Mouse (Mus musculus) forebrain, postnatal 0 days (tissue): ENCODE measurements around the gene Rif1. TPM values are rescaled to one million over a fixed set of nuclear protein-coding genes. Genes with fewer than 3 reads are reported as not detected.

Source experiments
- ATAC-seq: fragments of 200-750 bp; cut with Nextera tagmentation; 2 replicates; pipeline ENCODE4 v1.8.0; 2017; ENCODE audit warnings: mild to moderate bottlenecking, moderate library complexity
- DNase-seq: peaks from one replicate; pipeline ENCODE4 v3.0.0-alpha.2; 2015
- H3K27ac ChIP-seq: fragments of 300-500 bp; sonication (generic); 2 replicates; pipeline ENCODE4 v1.5.1; 2014; ENCODE audit warnings: low read depth, mild to moderate bottlenecking, antibody characterized with exemption, low read length, moderate library complexity, mixed read lengths
- H3K27me3 ChIP-seq: fragments of 300-500 bp; sonication (generic); 2 replicates; pipeline ENCODE4 v1.6.1; 2014; ENCODE audit warnings: mild to moderate bottlenecking, low read length, mixed read lengths; ENCODE audit not compliant: insufficient read depth
- H3K36me3 ChIP-seq: fragments of 300-500 bp; sonication (generic); 2 replicates; pipeline ENCODE4 v1.6.1; 2014; ENCODE audit warnings: mild to moderate bottlenecking, moderate library complexity; ENCODE audit not compliant: insufficient read depth
- H3K4me1 ChIP-seq: fragments of 300-500 bp; sonication (generic); 2 replicates; pipeline ENCODE4 v1.6.1; 2014; ENCODE audit warnings: antibody characterized with exemption; ENCODE audit not compliant: insufficient read depth
- H3K4me2 ChIP-seq: fragments of 300-500 bp; sonication (generic); 2 replicates; pipeline ENCODE4 v1.6.1; 2014; ENCODE audit warnings: low read depth, mild to moderate bottlenecking, moderate library complexity
- H3K4me3 ChIP-seq: fragments of 300-500 bp; sonication (generic); 2 replicates; pipeline ENCODE4 v1.5.1; 2014; ENCODE audit warnings: low read depth, low read length, mixed read lengths
- H3K9ac ChIP-seq: fragments of 300-500 bp; sonication (generic); 2 replicates; pipeline ENCODE4 v1.6.1; 2014; ENCODE audit warnings: mild to moderate bottlenecking
- H3K9me3 ChIP-seq: fragments of 300-500 bp; sonication (generic); 2 replicates; pipeline ENCODE4 v1.6.1; 2016; ENCODE audit warnings: low read length
- CTCF ChIP-seq: sonication (generic); IDR thresholded peaks from 2 replicates; pipeline ENCODE4 v1.5.1; 2016; ENCODE audit warnings: antibody characterized with exemption, control low read depth, low read depth
- WGBS: fragments of 180-500 bp; shearing (Covaris S2); extraction: QIAGEN DNeasy Blood & Tissue Kit; methylation state at CpG from one replicate; pipeline ENCODE4 v1.1.7; 2014; 5-methylcytosine and 5-hydroxymethylcytosine counted together
- polyA plus RNA-seq: library from polyadenylated mRNA; unstranded; fragments of >200 nt; fragmentation: Nextera tagmentation; extraction: Ambion mirVana; gene quantifications from 2 replicates; pipeline ENCODE4 v1.2.1, GENCODE M21; 2015
- total RNA-seq: library from RNA; depleted of rRNA; stranded (reverse); fragments of >200 nt; gene quantifications from 2 replicates; pipeline ENCODE4 v1.2.3, GENCODE M21; 2014; rRNA removed

Gene Rif1
- total and polyA plus RNA-seq, 2 experiments from 2014 or later, result 9.3 to 28.9 TPM

DNA sequence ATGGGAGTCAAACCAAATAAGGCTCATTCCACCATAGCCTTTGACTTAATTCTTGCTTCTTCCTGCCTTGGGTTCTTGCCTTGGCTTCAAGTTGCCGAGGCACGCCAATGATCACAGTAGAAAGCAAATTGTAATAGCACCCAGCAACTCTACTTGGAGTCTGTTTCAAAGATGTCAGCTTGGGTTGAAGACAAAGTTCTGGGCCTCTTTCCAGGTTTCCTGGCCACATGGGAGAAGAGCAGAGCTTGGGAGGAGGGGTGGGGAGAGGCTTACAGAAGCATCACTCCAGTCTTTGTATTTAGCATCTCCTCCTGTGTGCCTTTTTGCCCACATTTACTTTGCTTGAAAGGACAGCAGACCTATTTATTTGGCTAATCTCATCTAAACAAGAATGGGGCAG lies 60.7 kb downstream of the Rif1 start:
- Histone ChIP-seq H3K9ac (no peak overlapping the region), H3K27ac (no peak overlapping the region), H3K9me3 (no peaks in the 10 kb centered on the region), H3K4me1 (no peaks in the 10 kb centered on the region), H3K36me3 (no peaks in the 10 kb centered on the region), H3K4me2 (no peak overlapping the region), H3K4me3 (no peak overlapping the region), H3K27me3 (no peaks in the 10 kb centered on the region)
- no peak for TF ChIP-seq CTCF
- WGBS, result 79% methylated on average over 2 of the region's 2 CpGs
- ATAC-seq (peak; percentile 66), DNase-seq (peak; percentile 33)

DNA sequence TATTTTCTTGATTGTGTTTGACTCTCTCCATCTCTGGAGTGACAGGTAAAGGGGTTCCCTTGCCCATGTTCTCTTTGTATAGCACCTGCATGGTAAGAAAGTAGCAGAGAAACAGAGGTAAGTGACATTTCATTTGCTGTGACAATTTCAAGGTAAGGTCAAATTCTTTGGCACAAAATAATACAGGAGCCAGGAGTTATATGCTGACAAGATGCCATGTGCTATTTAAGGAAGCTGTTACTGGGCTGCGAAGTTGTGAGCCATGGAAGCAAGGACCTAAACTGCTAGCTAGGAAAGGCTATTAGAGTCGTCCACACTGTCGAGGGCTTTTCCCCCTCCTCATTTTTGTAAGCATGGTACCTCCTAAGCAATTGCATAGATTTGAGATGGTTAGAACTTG lies 80.4 kb downstream of the Rif1 start:
- Histone ChIP-seq H3K9me3 (no peaks in the 10 kb centered on the region), H3K27ac (no peak overlapping the region), H3K9ac (no peak overlapping the region), H3K4me1 (no peaks in the 10 kb centered on the region), H3K4me3 (no peak overlapping the region), H3K36me3 (no peaks in the 10 kb centered on the region), H3K27me3 (no peaks in the 10 kb centered on the region), H3K4me2 (no peak overlapping the region)
- 70% methylated on average over 3 of the region's 3 CpGs for WGBS
- ATAC-seq, result no peak
- no peak for TF ChIP-seq CTCF
- no peak for DNase-seq

DNA sequence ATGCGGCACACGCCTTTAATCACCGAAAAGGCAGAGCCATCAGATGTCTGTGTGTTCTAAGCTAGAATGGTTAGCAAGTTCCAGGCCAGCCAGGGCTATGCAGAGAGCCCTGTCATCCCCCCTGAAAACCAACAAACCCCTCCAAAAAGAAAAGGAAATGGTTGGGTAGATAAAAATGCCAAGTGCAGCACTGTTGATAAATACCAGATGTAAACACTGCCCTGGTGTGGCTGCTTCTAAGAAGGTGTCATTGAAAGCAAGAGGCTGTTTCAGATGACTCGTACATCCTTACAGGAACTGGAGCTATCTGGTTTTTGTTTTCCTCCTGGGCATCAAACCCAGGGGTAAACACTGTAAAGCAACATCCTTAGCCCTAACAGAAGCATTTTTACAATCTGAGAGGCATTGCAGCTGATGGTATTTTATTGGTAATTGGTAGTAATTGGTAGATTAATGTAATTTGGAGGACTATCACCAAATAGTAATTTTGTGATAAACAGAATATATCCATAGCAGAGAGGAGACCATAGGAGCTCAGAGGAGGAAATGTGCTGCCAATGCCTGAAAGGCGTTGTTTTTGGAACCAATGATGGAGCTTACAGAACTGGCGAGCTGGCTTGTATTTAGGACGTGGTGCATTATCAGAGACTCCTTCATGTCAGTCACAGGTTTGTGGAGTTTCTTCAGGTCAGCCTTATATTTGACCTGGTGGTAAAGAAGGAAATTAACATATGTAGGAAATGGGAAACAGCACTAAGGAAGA lies 96.8 kb downstream of the Rif1 start:
- no peaks in the 10 kb centered on the region for H3K9me3 ChIP-seq
- 90% methylated on average over 7 of the region's 7 CpGs for WGBS
- DNase-seq (no peak), ATAC-seq (no peak)
- no peak overlapping the region for H3K27ac ChIP-seq
- H3K4me1 ChIP-seq, result no peaks in the 10 kb centered on the region
- H3K36me3 ChIP-seq, result no peaks in the 10 kb centered on the region
- no peaks in the 10 kb centered on the region for H3K27me3 ChIP-seq
- no peak overlapping the region for H3K4me3 ChIP-seq
- H3K4me2 ChIP-seq, result no peak overlapping the region
- no peak overlapping the region for H3K9ac ChIP-seq
- TF ChIP-seq CTCF, result no peak

Other genes starting within 250 kb of the Rif1 start
- gene Rbm43, start 137.7 kb upstream of the Rif1 start, total RNA-seq, result 13.7 and 14.4 TPM in 2 replicates
- 13.8 and 15.0 TPM in 2 replicates for gene Rbm43, start 137.7 kb upstream of the Rif1 start, polyA plus RNA-seq
- gene Nmi, start 99.3 kb upstream of the Rif1 start, total RNA-seq, result 2.7 and 3.0 TPM in 2 replicates
- gene Nmi, start 99.3 kb upstream of the Rif1 start, polyA plus RNA-seq, result 7.3 TPM in 2 replicates
- 3.5 and 5.0 TPM in 2 replicates for gene Tnfaip6, start 34.8 kb upstream of the Rif1 start, total RNA-seq
- gene Tnfaip6, start 34.8 kb upstream of the Rif1 start, polyA plus RNA-seq, result 3.7 and 5.0 TPM in 2 replicates